Mouse (Mus musculus) G1E (cell line): ENCODE results near the gene Coq10a. TPM values are rescaled to one million over a fixed set of nuclear protein-coding genes. Genes with fewer than 3 reads are reported as not detected.

Experiments used
- ATAC-seq: 2 replicates; pipeline ENCODE4 v1.8.0; 2016; ENCODE audit warnings: mild to moderate bottlenecking; ENCODE audit not compliant: insufficient number of reproducible peaks, poor library complexity, low FRiP score, severe bottlenecking; ENCODE audit errors: extremely low read depth
- DNase-seq: peaks from one replicate; pipeline ENCODE4 v3.0.0; 2012; ENCODE audit warnings: low spot score
- H3K27me3 ChIP-seq: 2 replicates; pipeline ENCODE4 v1.6.1; 2012; ENCODE audit warnings: mild to moderate bottlenecking, low read length, inconsistent platforms; ENCODE audit not compliant: insufficient read depth
- H3K36me3 ChIP-seq: replicated peaks from 2 replicates; pipeline ENCODE3; 2012; ENCODE audit warnings: mild to moderate bottlenecking, inconsistent platforms
- H3K4me1 ChIP-seq: 2 replicates; pipeline ENCODE4 v1.6.1; 2012; ENCODE audit warnings: low read depth, low read length, inconsistent platforms, mixed read lengths; ENCODE audit not compliant: insufficient read depth
- H3K4me3 ChIP-seq: 2 replicates; pipeline ENCODE4 v1.5.1; 2012; ENCODE audit warnings: low read depth, mild to moderate bottlenecking, inconsistent platforms, low read length, moderate library complexity, mixed read lengths
- H3K9me3 ChIP-seq: replicated peaks from 2 replicates; pipeline ENCODE4 v1.6.1; 2012; ENCODE audit warnings: inconsistent platforms
- CTCF ChIP-seq: IDR thresholded peaks from 2 replicates; pipeline ENCODE4 v1.5.1; 2012; ENCODE audit warnings: low read depth, low read length, inconsistent platforms, mixed read lengths
- GATA1 ChIP-seq: IDR thresholded peaks from 2 replicates; pipeline ENCODE4 v1.6.1; 2012; ENCODE audit warnings: borderline replicate concordance, low read length, inconsistent platforms, mixed read lengths
- GATA2 ChIP-seq: IDR thresholded peaks from 2 replicates; pipeline ENCODE4 v1.6.1; 2012; ENCODE audit warnings: low read depth, low read length, inconsistent platforms, borderline replicate concordance
- POLR2AphosphoS5 ChIP-seq: IDR thresholded peaks from 2 replicates; pipeline ENCODE4 v1.6.1; 2012; ENCODE audit warnings: low read depth, low read length, inconsistent platforms; ENCODE audit not compliant: insufficient replicate concordance
- TAL1 ChIP-seq: conservative IDR thresholded peaks from 2 replicates; pipeline ENCODE4 v1.6.1; 2012; ENCODE audit warnings: low read depth, low read length, inconsistent platforms, mixed read lengths
- polyA plus RNA-seq: library from polyadenylated mRNA; stranded (reverse); fragments of >175 nt; gene quantifications from 2 replicates; pipeline ENCODE4 v1.2.3, GENCODE M21; 2012
- total RNA-seq, 2 experiments: library from RNA; stranded (forward) in 1 of 2; stranded (reverse) in 1 of 2; fragments of 200-1000 nt in 1 of 2; fragments of >200 nt in 1 of 2; fragmentation: Nextera tagmentation in 1 of 2; gene quantifications; 2 replicates each; pipeline ENCODE4 v1.2.3; 2014 to 2017

Gene Coq10a
- total and polyA plus RNA-seq, 3 experiments, result 8.7 to 28.8 (median 27.4) TPM

GRCm38 (mm10) chr10:128377940-128378448 lies 9.2 kb upstream of the Coq10a start:
- Histone ChIP-seq H3K4me1 (peaks cover 50% of the 10 kb centered on the region), H3K4me3 (peak overlapping the region; percentile 88), H3K9me3 (no peaks in the 10 kb centered on the region), H3K27me3 (no peaks in the 10 kb centered on the region), H3K36me3 (peaks cover 49% of the 10 kb centered on the region)
- DNase-seq (no peak), ATAC-seq (no peak)
- TF ChIP-seq POLR2AphosphoS5 (no peak), GATA1 (no peak), TAL1 (no peak), GATA2 (no peak), CTCF (no peak)

- no peak for TF ChIP-seq POLR2AphosphoS5
- TF ChIP-seq GATA1, result no peak
- Histone ChIP-seq H3K4me3 (peak overlapping the region; percentile 88), H3K27me3 (no peaks in the 10 kb centered on the region), H3K9me3 (no peaks in the 10 kb centered on the region), H3K4me1 (peaks cover 53% of the 10 kb centered on the region), H3K36me3 (peaks cover 43% of the 10 kb centered on the region)
- ATAC-seq, result no peak
- DNase-seq, result peak; percentile 53
Observed at GRCm38 (mm10) chr10:128377222-128377939, 8.6 kb upstream of the Coq10a start.

GRCm38 (mm10) chr10:128376455-128377211 lies 7.8 kb upstream of the Coq10a start, which contains the start of gene Ankrd52:
Gene Ankrd52 (plus strand): TSS chr10:128377115.
- DNase-seq, result peak; percentile 95
- Histone ChIP-seq H3K36me3 (peaks cover 36% of the 10 kb centered on the region), H3K27me3 (no peaks in the 10 kb centered on the region), H3K4me1 (peaks cover 53% of the 10 kb centered on the region), H3K4me3 (peak within 1 kb of the TSS; percentile 88), H3K9me3 (no peaks in the 10 kb centered on the region)
- ATAC-seq, result peak; percentile 12; the same call in 1 of the 2 replicates
- TF ChIP-seq CTCF (peak; percentile 30; the same call in 1 of the 2 replicates), POLR2AphosphoS5 (no peak), TAL1 (no peak), GATA2 (no peak), GATA1 (no peak)

GRCm38 (mm10) chr10:128376099-128376454 lies 7.3 kb upstream of the Coq10a start:
- Histone ChIP-seq H3K4me3 (peak overlapping the region; percentile 88; the same call in 1 of the 2 replicates), H3K27me3 (no peaks in the 10 kb centered on the region), H3K4me1 (peaks cover 53% of the 10 kb centered on the region), H3K36me3 (peaks cover 31% of the 10 kb centered on the region), H3K9me3 (no peaks in the 10 kb centered on the region)
- no peak for ATAC-seq
- DNase-seq, result no peak
- TF ChIP-seq POLR2AphosphoS5, result no peak
- no peak for TF ChIP-seq CTCF
- TF ChIP-seq GATA1, result no peak
- TF ChIP-seq GATA2, result no peak
- TF ChIP-seq TAL1, result no peak

- ATAC-seq, result no peak
- no peaks in the 10 kb centered on the region for H3K27me3 ChIP-seq
- DNase-seq, result no peak
- H3K36me3 ChIP-seq, result peaks cover 15% of the 10 kb centered on the region
- H3K4me1 ChIP-seq, result peaks cover 57% of the 10 kb centered on the region
- H3K4me3 ChIP-seq, result no peak overlapping the region
- H3K9me3 ChIP-seq, result no peaks in the 10 kb centered on the region
- no peak for TF ChIP-seq CTCF
- no peak for TF ChIP-seq POLR2AphosphoS5
- no peak for TF ChIP-seq GATA1
- no peak for TF ChIP-seq TAL1
- no peak for TF ChIP-seq GATA2
Observed at GRCm38 (mm10) chr10:128374393-128374792, 5.6 kb upstream of the Coq10a start.
